8 mouse cellular contexts compared by ENCODE assay signal in genomic region chr17:6860491-6860897, GRCm38 (mm10).
DNase-seq lines count a peak whose midpoint lies in the region; ATAC-seq and TF ChIP-seq lines count a peak whose summit lies in the region.

No protein-coding gene starts in this region.

- no peak for TF ChIP-seq CTCF in intestine, postnatal 0 days (IDR thresholded peaks at IDR 0.05; ENCODE audit: low read depth)

- H3K4me1 ChIP-seq in ES-E14 (ENCODE audit: control insufficient read depth in 2 of 2, insufficient read depth in 2 of 2, low read length in 2 of 2, poor library complexity in 1 of 2), result peaks cover 5 to 20% of the 10 kb centered on the region in 2 experiments
- H3K4me1 ChIP-seq in embryonic facial prominence, embryonic 10.5 days, result peaks cover 36% of the 10 kb centered on the region
- peaks cover 20% of the 10 kb centered on the region for H3K4me1 ChIP-seq in intestine, postnatal 0 days (replicated peaks; ENCODE audit: control insufficient read depth, insufficient read depth, low read length)

- peak; percentile 70 for ATAC-seq in intestine, postnatal 0 days

- H3K9ac ChIP-seq in ES-E14 (ENCODE audit: insufficient read depth, low read depth, low read length, poor library complexity, severe bottlenecking), result no peak overlapping the region
- H3K9ac ChIP-seq in intestine, postnatal 0 days (ENCODE audit: low read depth, low read length), result no peak overlapping the region

- peak; percentile 75 for DNase-seq in ES-E14 (ENCODE audit: low read depth, low spot score)
- DNase-seq in embryonic facial prominence, embryonic 10.5 days (ENCODE audit: low spot score), result peak; percentile 42
- peak; percentile 29 for DNase-seq in lung, postnatal 14 days
- DNase-seq in testis, postnatal 10 days (ENCODE audit: low spot score), result no peak
- no peak for DNase-seq in urinary bladder, postnatal 4 days (ENCODE audit: low spot score in 2 of 2)
- no peak for DNase-seq in liver
- no peak for DNase-seq in spleen, adult 18-20 months

- H3K9me3 ChIP-seq in ES-E14 (ENCODE audit: control insufficient read depth, insufficient read depth, low read depth, low read length), result no peaks in the 10 kb centered on the region
- H3K9me3 ChIP-seq in embryonic facial prominence, embryonic 10.5 days, result no peaks in the 10 kb centered on the region
- H3K9me3 ChIP-seq in intestine, postnatal 0 days (ENCODE audit: control insufficient read depth), result no peaks in the 10 kb centered on the region

- WGBS in embryonic facial prominence, embryonic 10.5 days, result 7% methylated on average over 12 of the region's 12 CpGs
- WGBS in intestine, postnatal 0 days, result 30% methylated on average over 12 of the region's 12 CpGs

- no peak overlapping the region; the same call in 1 of the 2 replicates for H3K27ac ChIP-seq in ES-E14 (ENCODE audit: insufficient read depth, low read depth, low read length, poor library complexity, severe bottlenecking)
- H3K27ac ChIP-seq in embryonic facial prominence, embryonic 10.5 days (replicated peaks), result peak overlapping the region; percentile 72
- peak overlapping the region; percentile 84; the same call in 1 of the 2 replicates for H3K27ac ChIP-seq in intestine, postnatal 0 days (ENCODE audit: low read depth, low read length)

- H3K4me3 ChIP-seq in ES-E14 (ENCODE audit: insufficient read depth in 1 of 2, low read depth in 1 of 2, low read length in 2 of 2, poor library complexity in 1 of 2, severe bottlenecking in 1 of 2), result no peak overlapping the region
- H3K4me3 ChIP-seq in embryonic facial prominence, embryonic 10.5 days, result no peak overlapping the region
- H3K4me3 ChIP-seq in intestine, postnatal 0 days (ENCODE audit: low read depth, low read length), result no peak overlapping the region

- H3K36me3 ChIP-seq in ES-E14 (ENCODE audit: control insufficient read depth, insufficient read depth, low read length, poor library complexity, severe bottlenecking), result no peaks in the 10 kb centered on the region
- H3K36me3 ChIP-seq in embryonic facial prominence, embryonic 10.5 days (replicated peaks), result no peaks in the 10 kb centered on the region
- no peaks in the 10 kb centered on the region for H3K36me3 ChIP-seq in intestine, postnatal 0 days (ENCODE audit: control insufficient read depth, insufficient read depth)

- in situ Hi-C loops in ES-E14 (cut with MboI; ENCODE audit: low sequenced_read_pairs in 2 of 2, unreplicated experiment in 2 of 2), result no loop called here

- H3K27me3 ChIP-seq in embryonic facial prominence, embryonic 10.5 days (replicated peaks; ENCODE audit: low read depth, poor library complexity, severe bottlenecking), result peaks cover 67% of the 10 kb centered on the region
- H3K27me3 ChIP-seq in intestine, postnatal 0 days (replicated peaks; ENCODE audit: control insufficient read depth, insufficient read depth, low read length), result no peaks in the 10 kb centered on the region

- peak overlapping the region; percentile 47 for H3K4me2 ChIP-seq in intestine, postnatal 0 days (replicated peaks; ENCODE audit: low read depth)

TF ChIP-seq in ES-E14, 5 proteins besides CTCF, POLR2A, EP300 and RAD21:
- TF ChIP-seq CHD2 (IDR thresholded peaks at IDR 0.05; ENCODE audit: low read depth, low read length), result peak; percentile 59; the same call in 1 of the 2 replicates
- no peak for TF ChIP-seq MAFK (IDR thresholded peaks at IDR 0.05; ENCODE audit: insufficient read depth, low read depth, low read length)

Comparison
In these comparisons a context has a peak if more than half of its experiments do, and no peak if none do; other contexts are left out.
1. DNase-seq: peak in ES-E14 (single experiment), embryonic facial prominence, embryonic 10.5 days (single experiment) and lung, postnatal 14 days (single experiment); none in testis, postnatal 10 days (single experiment), urinary bladder, postnatal 4 days (0 of 2), liver (single experiment) and spleen, adult 18-20 months (0 of 2).